Mouse (Mus musculus): Measurements from ENCODE around the gene Madd.

DNA sequence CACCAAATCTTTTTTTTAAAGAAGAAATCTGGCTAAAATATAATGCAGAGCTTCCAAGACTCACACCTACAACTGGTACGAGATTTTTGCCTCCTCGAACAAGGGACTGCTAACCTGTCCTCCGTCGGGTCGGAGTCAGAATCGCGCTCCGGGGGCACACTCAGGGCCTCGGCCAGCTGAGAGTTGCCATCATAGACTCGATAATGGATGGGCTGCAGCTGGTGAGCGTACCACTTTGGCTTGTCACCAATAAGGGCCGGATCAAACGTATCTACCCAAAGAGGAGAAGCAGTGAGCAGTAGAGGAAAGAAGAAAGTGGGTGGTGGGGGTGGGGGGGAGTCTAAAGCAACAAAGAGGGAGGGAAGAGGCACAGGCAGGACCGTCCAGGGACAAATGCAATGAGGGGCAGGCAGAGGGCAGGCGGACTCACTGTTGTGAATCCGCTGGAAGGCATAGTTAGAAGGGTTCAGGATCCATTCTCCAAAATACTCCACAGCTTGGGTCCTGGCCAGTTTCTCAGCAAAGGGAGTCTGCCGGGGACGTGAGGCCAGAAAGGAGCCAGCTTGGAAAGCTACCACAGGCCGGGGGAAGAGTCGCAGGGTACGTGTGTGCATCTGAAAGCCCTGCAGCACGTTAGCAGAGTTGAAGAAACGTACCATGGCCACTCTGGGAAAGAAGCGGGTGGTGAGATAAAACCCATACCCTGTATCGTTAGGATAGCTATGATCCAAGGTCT is 13.9 kb downstream of the Madd start:
- TF ChIP-seq CTCF (IDR thresholded peaks at IDR 0.05; ENCODE audit: insufficient read depth, low read depth, low read length), result no peak
- no peak for TF ChIP-seq POLR2A (IDR thresholded peaks at IDR 0.05; ENCODE audit: insufficient read depth, low read depth, low read length)
